Mouse (Mus musculus) pancreas, adult 10 weeks (tissue): ENCODE data around the gene Alg6. TPM values are rescaled to one million over a fixed set of nuclear protein-coding genes. Genes with fewer than 3 reads are reported as not detected.

Experiments
- polyA plus RNA-seq: library from polyadenylated mRNA; stranded (reverse); fragments of 350-450 nt; fragmentation: Illumina TruSeq; extraction: RNeasy Lipid Tissue Mini Kit (QIAGEN cat#74804); gene quantifications from one replicate; pipeline ENCODE4 v1.2.3, GENCODE M21; 2015; ENCODE audit warnings: low read depth, low replicate concordance; ENCODE audit not compliant: insufficient read depth

The Alg6 gene
- 2.3 TPM for polyA plus RNA-seq

DNA sequence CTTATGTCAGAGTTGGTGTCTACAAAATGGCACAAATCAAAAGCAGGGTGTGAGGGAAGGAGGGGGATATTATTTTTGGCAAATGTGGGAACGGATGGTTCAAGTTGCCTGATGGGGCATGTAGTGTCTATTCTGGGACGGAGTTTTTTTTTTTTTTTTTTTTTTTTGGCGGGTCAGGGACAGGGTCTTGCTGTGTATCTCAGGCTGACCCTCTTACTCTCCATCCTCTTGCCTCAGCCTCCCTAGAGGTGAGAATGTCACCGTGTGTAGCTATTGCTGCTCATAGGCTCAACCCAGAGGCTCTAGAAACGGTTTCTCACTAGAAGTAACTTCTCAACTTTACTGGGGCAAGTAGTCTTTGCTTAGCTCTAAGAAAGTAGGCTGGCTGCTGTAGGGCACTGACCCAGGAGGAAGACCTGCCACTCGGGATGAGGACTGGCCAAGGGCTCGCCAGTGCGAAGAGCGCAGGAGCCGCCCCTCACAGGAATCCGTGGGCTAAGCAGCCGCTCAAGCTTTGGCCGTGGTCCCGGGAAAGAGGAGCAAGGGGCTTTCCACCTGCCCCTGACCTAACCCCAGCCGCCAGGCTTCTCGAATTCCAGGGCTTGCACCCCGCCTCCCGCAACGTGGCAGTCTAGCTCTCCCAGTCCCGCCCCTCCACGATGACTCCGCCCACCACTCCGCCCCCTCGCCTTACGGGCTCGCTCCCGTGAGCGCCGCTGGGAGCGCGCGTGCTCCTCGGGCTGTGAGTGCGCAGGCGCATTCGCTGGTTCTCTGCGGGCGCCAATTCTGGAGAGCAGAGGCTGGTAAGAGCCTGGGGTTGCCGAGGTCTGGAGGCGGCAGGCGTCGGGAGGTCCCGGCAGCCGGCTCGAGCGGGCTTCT, at the start of gene Alg6:
Alg6 (plus strand) TSS at position 761 of the 879 bp plus-strand sequence.

Other genes starting within 250 kb of the Alg6 start
- not detected for gene Foxd3, start 59.4 kb upstream of the Alg6 start, polyA plus RNA-seq
- 1.2 TPM for gene Efcab7, start 113.5 kb downstream of the Alg6 start, polyA plus RNA-seq
- gene Pgm1, start 213.8 kb downstream of the Alg6 start, polyA plus RNA-seq = 6.9 TPM
- 2.5 TPM for gene Itgb3bp, start 214.1 kb downstream of the Alg6 start, polyA plus RNA-seq